Mouse (Mus musculus): ENCODE measurements around the gene Evc. TPM values are rescaled to one million over a fixed set of nuclear protein-coding genes. Genes with fewer than 3 reads are reported as not detected.

Evc gene
- polyA plus RNA-seq, 1 experiment from 2014 or later = 3.2 TPM

- Histone ChIP-seq H3K9ac (ENCODE audit: low read length) (no peak overlapping the region), H3K4me1 (ENCODE audit: control insufficient read depth, insufficient read depth, low read length) (peaks cover 12% of the 10 kb centered on the region), H3K27ac (ENCODE audit: low read length) (no peak overlapping the region), H3K4me2 (ENCODE audit: low read depth, low read length) (peak overlapping the region; percentile 58), H3K27me3 (ENCODE audit: control insufficient read depth, insufficient read depth, low read length) (peaks cover 78% of the 10 kb centered on the region), H3K36me3 (ENCODE audit: control insufficient read depth, insufficient read depth) (no peaks in the 10 kb centered on the region), H3K4me3 (ENCODE audit: low read length) (peak overlapping the region; percentile 40), H3K9me3 (replicated peaks; ENCODE audit: control insufficient read depth, low read length) (no peaks in the 10 kb centered on the region)
- 9% methylated on average over 44 of the region's 44 CpGs for WGBS
- ATAC-seq (replicated peaks; ENCODE audit: extremely low read depth, insufficient read depth, low FRiP score) = no peak
Observed at GRCm38 (mm10) chr5:37242360-37243168, 94.1 kb downstream of the Evc start.

GRCm38 (mm10) chr5:37241651-37242151, 95.0 kb downstream of the Evc start, which contains the start of gene Crmp1:
Crmp1 (plus strand) TSS chr5:37241940.
- ATAC-seq (replicated peaks; ENCODE audit: extremely low read depth, insufficient read depth, low FRiP score) = no peak
- H3K9ac ChIP-seq (ENCODE audit: low read length) = no peak within 1 kb of the TSS
- peak within 1 kb of the TSS; percentile 40 for H3K4me3 ChIP-seq (ENCODE audit: low read length)
- peak within 1 kb of the TSS; percentile 58 for H3K4me2 ChIP-seq (ENCODE audit: low read depth, low read length)
- H3K9me3 ChIP-seq (replicated peaks; ENCODE audit: control insufficient read depth, low read length) = no peaks in the 10 kb centered on the region
- H3K27me3 ChIP-seq (ENCODE audit: control insufficient read depth, insufficient read depth, low read length) = peaks cover 71% of the 10 kb centered on the region
- no peak within 1 kb of the TSS for H3K27ac ChIP-seq (ENCODE audit: low read length)
- WGBS = 2% methylated on average over 47 of the region's 56 CpGs
- no peaks in the 10 kb centered on the region for H3K36me3 ChIP-seq (ENCODE audit: control insufficient read depth, insufficient read depth)
- peaks cover 12% of the 10 kb centered on the region for H3K4me1 ChIP-seq (ENCODE audit: control insufficient read depth, insufficient read depth, low read length)

- Histone ChIP-seq H3K9ac (ENCODE audit: low read length) (no peak overlapping the region), H3K36me3 (ENCODE audit: control insufficient read depth, insufficient read depth) (no peaks in the 10 kb centered on the region), H3K4me3 (ENCODE audit: low read length) (no peak overlapping the region; the same call in 1 of the 2 replicates), H3K9me3 (replicated peaks; ENCODE audit: control insufficient read depth, low read length) (no peaks in the 10 kb centered on the region), H3K4me1 (ENCODE audit: control insufficient read depth, insufficient read depth, low read length) (peaks cover 12% of the 10 kb centered on the region), H3K27me3 (ENCODE audit: control insufficient read depth, insufficient read depth, low read length) (peaks cover 67% of the 10 kb centered on the region), H3K4me2 (ENCODE audit: low read depth, low read length) (no peak overlapping the region; the same call in 1 of the 2 replicates), H3K27ac (ENCODE audit: low read length) (no peak overlapping the region)
- ATAC-seq (replicated peaks; ENCODE audit: extremely low read depth, insufficient read depth, low FRiP score) = no peak
- WGBS = 14% methylated on average over 9 of the region's 9 CpGs
Observed at GRCm38 (mm10) chr5:37241224-37241623, 95.5 kb downstream of the Evc start.

GRCm38 (mm10) chr5:37240550-37240949, 96.1 kb downstream of the Evc start:
- H3K27me3 ChIP-seq (ENCODE audit: control insufficient read depth, insufficient read depth, low read length) = peaks cover 60% of the 10 kb centered on the region
- H3K4me2 ChIP-seq (ENCODE audit: low read depth, low read length) = no peak overlapping the region
- H3K27ac ChIP-seq (ENCODE audit: low read length) = no peak overlapping the region
- H3K36me3 ChIP-seq (ENCODE audit: control insufficient read depth, insufficient read depth) = no peaks in the 10 kb centered on the region
- no peak overlapping the region for H3K9ac ChIP-seq (ENCODE audit: low read length)
- H3K4me1 ChIP-seq (ENCODE audit: control insufficient read depth, insufficient read depth, low read length) = peaks cover 9% of the 10 kb centered on the region
- no peak overlapping the region for H3K4me3 ChIP-seq (ENCODE audit: low read length)
- no peaks in the 10 kb centered on the region for H3K9me3 ChIP-seq (replicated peaks; ENCODE audit: control insufficient read depth, low read length)
- 2% methylated on average over 5 of the region's 5 CpGs for WGBS
- no peak for ATAC-seq (replicated peaks; ENCODE audit: extremely low read depth, insufficient read depth, low FRiP score)

Other genes starting within 250 kb of the Evc start
- gene Crmp1, start 95.0 kb downstream of the Evc start, polyA plus RNA-seq (2015; fragmentation: Nextera tagmentation; extraction: Ambion mirVana) = 6.7 and 8.5 TPM in 2 replicates
- gene Evc2, start 1.6 kb upstream of the Evc start, polyA plus RNA-seq (2015; fragmentation: Nextera tagmentation; extraction: Ambion mirVana) = 6.6 and 8.2 TPM in 2 replicates